Mouse (Mus musculus) spleen, adult 18-20 months (tissue): Measurements from ENCODE around the gene Gm20517.

Source experiments
- DNase-seq, 2 experiments: peaks; one replicate each; pipeline ENCODE4 v3.0.0; 2022; ENCODE audit warnings: mixed read lengths in 2 of 2

Gene Gm20517

GRCm38 (mm10) chr17:47712889-47713571 is 101.6 kb downstream of the Gm20517 start:
- no peak for DNase-seq

- DNase-seq: no peak
These were observed 103.6 kb downstream of the Gm20517 start for GRCm38 (mm10) chr17:47715037-47715436.

GRCm38 (mm10) chr17:47721183-47721582 is 109.8 kb downstream of the Gm20517 start:
- no peak for DNase-seq

- DNase-seq: no peak
These were observed 115.2 kb downstream of the Gm20517 start, which contains the start of gene Pgc for GRCm38 (mm10) chr17:47726566-47726965. Gene Pgc (plus strand): TSS chr17:47726842.

GRCm38 (mm10) chr17:47730633-47731575 is 119.5 kb downstream of the Gm20517 start:
- no peak for DNase-seq
